Mouse (Mus musculus) embryonic fibroblast, embryonic 13.5 days (primary cell): ENCODE measurements around the gene Anp32a.

ENCODE experiments used
- CTCF ChIP-seq: IDR thresholded peaks from 2 replicates; pipeline ENCODE4 v1.5.1; 2011; ENCODE audit warnings: mild to moderate bottlenecking, control low read depth, low read length, moderate library complexity, borderline replicate concordance; ENCODE audit not compliant: insufficient read depth
- POLR2A ChIP-seq: IDR thresholded peaks from 2 replicates; pipeline ENCODE4 v1.6.1; 2011; ENCODE audit warnings: low read depth, mild to moderate bottlenecking, control low read depth, low read length, moderate library complexity

- TF ChIP-seq CTCF (no peak), POLR2A (no peak)
Measured at GRCm38 (mm10) chr9:62357593-62357992, 16.5 kb downstream of the Anp32a start.
